Mouse (Mus musculus) monocyte, adult 2 months (primary cell): ENCODE results near the gene BC067074.
"Not testable (repeated sequence)": the region's sequence is repeated elsewhere in the genome, so short reads cannot be mapped to it uniquely, and the experiment has no call there.

ENCODE experiments used
- DNase-seq, 2 experiments: peaks; one replicate each; pipeline ENCODE4 v3.0.0; 2022; ENCODE audit warnings: low spot score in 2 of 2, low read depth in 1 of 2

The BC067074 gene

DNA sequence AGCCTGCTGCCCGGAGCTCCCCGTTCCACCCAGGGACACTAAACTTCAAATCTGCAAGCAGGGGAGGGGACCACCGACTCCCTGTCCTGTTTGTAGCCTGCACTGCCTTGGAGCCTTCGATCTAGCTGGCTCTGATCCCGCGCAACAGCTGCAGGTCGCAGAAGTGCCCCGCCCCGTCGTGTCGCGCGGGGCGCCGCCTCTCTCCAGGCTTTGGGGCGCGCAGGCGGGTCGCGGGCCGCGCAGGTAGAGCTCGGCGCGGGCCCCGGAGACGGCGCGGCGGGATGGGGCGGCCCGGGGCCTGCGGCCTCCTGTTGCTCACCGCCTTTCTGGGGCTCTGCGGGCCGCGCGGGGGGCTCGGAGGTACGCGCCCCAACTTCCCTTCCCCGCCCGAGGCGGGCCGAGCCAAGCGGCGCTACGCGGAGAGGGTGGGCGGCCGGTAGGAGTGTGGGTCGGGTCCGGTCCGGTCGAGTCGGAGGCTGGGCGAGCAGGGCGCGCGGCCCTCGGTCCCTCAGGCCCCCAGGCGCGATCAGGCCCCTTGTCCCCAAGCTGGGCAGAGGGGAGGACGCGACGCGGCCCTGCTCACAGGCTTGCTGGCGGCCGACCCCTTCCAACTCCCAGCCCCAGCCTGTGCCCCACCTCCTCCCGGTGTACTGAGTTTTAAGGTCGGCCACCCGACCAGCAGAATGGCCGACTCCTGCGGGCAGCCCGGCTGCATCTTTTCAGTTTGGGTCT lies at the start of gene BC067074:
TSS of gene BC067074 (plus strand) at position 185 of the 732 bp plus-strand sequence.
- no peak for DNase-seq

DNA sequence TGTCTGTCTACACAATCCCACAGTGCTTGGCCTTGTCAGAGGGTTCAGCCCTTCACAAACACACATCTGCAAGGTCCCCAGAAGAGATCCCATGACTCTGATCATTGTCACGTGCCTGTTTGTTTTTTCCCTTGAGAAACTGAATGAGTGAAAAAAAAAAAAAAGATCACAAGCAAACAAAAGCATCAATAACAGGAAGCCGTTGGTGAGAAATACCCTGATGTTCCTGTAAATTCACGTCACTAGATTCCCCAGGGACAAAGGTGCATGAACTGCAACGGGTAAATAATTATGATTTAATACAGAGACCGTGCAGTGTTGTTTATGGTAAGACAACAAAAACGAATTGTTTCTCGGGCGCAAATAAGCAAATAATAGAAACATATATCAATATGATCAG lies 47.9 kb upstream of the BC067074 start:
- DNase-seq: no peak

DNA sequence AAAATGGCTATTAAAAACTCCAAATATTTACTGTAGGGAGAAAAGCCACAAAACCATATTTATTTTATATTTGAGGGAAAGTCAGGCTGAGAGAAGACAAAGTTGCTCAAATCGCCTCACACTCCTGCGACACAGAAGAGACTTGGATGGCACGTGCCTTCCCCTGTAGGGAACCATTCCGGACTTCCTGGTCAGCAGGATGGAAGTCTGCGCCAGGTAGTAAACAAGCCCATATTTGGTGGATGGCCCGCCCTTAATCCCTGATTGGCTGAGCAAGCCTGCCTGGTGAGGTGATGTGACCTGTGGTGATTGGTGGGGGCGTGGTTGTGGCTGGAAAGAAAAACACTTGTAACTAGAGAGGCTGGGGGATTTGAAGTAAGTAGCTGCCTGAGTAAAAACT lies 40.4 kb upstream of the BC067074 start:
- not testable (repeated sequence) for DNase-seq

DNA sequence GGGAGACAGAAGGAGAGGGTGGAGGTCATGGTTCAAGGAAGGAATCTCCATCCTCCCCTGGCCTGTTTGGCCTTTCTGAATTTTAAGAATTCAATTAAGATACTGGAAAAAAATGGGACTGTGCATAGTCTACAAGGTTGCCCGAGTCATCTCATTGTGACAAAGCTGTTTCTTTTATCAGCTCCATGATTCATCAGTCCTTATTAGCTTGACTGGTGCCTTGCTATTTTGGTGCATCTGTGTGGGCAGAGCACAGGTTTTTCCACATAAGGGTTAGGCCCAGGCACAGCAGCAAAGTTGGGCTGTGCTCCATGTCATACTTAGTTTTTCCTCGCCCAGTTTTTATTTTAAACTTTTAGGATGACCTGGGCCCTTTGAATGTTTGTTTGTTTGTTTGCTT lies 36.2 kb upstream of the BC067074 start:
- no peak for DNase-seq

DNA sequence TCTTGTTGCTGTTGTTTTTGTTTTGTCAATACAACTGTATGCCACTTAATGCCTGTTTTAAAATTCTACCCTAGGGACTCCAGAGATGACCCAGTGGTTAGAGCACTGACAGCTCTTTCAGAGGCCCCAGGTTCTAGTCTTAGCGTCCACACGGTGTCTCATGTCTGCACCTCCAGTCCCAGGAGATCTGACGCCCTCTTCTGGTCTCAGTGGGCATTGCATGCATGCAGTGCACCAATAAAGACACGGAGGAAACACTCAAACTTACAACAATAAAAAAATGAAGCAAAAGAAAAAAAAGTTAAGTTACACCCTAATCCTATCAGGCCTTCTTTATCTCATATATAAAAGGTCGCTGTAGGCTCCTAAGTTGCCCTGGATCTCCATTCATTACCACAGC lies 35.8 kb upstream of the BC067074 start:
- DNase-seq: no peak

DNA sequence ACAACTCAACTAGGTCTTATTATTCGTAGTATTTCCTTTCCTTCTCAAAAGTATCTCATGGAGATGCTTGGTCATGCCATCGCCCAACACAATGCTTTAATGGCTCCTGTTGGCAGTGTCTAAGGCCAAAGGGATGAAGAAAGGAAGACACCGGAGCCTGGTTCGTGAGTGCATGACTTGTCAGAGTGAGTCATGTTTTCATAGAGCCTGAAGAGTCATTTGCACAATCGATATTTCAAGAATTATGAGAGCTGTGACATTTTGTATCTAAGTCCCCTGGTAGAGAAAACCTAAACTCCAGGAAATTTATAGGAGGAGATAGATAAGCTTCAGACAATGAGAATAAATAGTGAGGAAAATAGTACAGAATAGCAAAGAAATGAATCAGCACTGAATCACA lies 33.7 kb upstream of the BC067074 start:
- no peak for DNase-seq

DNA sequence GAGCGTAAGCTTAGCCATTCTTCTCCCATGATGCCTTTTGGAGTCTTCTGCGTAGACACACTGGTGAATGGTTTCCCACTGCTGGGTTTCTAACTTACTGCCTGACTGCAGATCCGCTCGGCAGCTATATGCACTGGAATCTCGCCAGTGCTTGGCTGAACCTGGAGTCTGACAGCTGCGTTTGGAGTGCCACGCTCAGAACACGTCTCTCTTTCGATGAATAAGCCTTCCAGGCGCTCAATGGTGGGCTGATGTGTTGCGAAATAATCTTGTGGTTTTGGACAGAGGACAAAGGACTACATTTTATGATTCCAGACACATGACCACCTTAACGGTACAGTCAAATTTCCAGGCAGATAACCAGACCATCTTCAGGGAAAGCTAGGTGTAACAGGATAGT lies 30.1 kb upstream of the BC067074 start:
- no peak for DNase-seq

DNA sequence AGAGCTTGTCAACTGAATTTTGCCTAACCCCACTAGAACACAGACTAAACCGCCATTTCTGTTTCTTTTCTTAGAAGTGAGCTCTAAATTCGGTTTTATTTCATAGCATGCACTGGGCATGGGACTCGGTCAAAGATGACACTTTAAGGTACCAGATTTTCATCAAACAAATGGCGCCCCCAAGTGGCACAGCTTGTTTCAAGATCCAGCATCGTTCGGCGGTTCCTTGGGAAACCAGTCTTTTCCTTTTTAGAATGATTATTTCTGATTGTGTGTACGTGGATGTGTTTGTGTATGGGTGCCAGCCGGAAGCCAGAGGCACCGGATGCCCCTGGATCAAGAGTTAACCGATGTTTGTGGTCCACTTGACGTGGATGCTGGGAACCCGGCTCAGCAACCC lies 27.7 kb upstream of the BC067074 start:
- DNase-seq: no peak

DNA sequence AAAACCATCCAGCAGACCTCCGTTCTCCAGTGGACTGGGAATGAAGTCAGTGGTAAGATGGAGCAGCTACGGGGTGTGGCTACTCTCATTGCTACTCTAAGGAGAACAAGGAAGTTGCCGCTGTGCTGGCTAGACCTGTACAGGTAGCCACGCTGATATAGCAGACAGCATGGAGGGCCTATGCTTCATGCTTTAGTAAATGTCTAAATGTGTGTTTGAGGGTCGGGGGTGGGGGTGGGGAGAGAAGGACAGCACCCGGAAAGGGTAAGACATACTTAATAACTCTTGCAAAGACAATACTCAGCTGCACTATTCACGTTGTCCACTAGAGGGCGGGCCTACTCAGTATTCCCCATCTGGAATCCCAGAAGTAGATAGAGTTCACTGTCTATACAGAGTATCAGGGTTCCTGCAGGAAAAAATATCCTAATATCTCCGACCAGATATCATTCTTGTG lies 26.4 kb upstream of the BC067074 start:
- no peak for DNase-seq

DNA sequence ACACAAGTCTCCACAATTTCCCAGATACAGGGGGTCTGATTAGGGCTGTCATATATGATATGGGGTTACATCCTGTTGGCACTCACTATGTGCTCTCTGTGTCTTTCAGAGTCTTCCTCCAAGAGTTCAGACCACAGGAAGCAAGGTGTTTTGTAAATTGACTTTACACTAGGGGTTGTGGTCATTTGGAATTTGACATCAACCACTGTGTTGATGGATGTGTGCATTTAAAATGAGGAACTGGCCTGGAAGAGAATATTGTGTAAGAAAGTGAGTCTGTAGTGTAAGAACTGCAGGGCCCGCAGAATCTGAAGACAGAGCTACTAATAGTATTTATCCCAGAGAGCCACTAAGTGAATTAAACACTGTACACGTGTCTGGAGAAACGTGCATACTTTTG lies 25.8 kb upstream of the BC067074 start:
- DNase-seq: peak in 1 of 2 experiments; percentile 4

DNA sequence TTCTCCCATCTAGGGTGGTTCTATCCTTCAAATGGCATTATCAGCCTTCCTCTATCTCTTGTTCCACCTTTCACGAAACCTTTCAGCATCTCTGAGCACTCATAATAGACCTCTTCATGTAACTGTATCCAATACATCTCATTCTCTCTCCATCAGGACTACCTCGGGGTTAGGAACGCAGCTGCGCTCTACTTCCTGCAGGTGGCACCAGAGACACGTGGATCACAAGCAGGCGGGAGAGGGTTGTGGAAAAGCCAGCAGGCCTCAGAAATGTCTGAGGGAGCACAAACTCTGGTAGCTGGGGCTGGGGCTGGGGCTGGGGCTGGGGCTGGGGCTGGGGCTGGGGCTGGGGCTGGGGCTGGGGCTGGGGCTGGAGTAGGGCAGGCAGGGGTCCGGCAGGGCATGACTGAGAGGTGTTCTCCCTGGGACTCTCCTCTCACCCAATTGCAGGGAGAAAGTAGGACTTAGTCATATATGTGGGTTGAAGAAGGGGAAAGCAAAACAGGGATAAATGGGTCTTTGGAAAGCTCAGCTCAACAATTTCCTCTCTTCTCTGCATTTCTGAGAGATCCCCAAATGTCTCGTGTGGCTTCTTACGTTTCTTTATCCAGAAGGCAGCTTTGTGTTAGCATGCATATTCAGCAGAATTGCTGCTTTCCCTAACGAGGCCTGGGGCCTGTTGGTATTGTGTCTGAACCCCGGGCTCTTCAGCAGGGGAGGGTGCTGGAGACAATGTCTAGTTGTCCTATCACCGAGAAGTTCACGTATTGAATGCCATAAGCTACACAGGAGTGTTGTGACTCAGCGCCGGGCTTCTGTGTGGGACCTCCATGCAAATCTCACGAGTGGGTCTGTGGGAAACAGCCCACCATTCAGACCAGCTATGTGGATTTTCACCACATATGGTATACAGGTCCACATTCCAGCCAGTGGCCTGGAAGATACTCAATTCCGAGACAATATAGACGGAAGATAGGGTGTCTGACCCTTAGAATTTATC lies 22.9 kb upstream of the BC067074 start:
- peak; percentile 39 to 42 for DNase-seq

DNA sequence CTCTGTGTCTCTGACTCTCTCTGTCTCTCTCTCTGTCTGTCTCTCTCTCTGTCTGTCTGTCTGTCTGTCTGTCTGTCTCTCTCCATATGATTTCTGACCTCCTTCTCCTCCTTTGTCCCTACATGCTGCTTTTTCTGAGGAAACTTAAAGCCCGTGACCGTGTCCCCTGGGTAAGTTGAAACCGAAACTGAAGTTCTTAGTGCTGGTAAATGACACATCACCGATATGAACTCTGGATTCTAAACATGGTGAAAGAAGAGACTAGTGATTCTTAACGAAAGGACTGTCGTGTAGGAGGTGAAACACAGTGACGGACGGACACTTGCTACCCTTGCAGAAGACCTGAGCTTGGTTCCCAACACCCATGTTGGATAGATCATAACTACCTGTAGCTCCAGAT lies 21.8 kb upstream of the BC067074 start:
- DNase-seq: no peak

DNA sequence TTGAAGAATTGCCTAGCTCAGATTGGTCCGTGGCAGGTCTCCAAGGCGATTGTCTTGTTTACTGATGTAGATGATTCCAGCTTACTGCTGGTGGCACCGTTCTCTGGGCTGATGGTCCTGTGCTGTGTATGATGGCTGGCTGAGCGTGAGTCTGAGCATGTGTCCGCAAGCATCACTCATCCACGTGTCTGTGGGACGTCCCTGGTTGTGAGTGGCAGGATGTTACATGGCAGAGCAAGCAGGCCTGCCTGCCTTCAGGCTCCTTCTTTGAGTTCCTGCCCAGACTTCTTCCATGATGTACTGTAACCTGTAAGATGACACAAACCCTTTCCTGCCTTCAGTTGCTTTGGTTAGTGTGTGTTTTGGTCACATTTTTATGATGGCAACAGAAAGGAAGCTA lies 5.8 kb upstream of the BC067074 start:
- no peak for DNase-seq

DNA sequence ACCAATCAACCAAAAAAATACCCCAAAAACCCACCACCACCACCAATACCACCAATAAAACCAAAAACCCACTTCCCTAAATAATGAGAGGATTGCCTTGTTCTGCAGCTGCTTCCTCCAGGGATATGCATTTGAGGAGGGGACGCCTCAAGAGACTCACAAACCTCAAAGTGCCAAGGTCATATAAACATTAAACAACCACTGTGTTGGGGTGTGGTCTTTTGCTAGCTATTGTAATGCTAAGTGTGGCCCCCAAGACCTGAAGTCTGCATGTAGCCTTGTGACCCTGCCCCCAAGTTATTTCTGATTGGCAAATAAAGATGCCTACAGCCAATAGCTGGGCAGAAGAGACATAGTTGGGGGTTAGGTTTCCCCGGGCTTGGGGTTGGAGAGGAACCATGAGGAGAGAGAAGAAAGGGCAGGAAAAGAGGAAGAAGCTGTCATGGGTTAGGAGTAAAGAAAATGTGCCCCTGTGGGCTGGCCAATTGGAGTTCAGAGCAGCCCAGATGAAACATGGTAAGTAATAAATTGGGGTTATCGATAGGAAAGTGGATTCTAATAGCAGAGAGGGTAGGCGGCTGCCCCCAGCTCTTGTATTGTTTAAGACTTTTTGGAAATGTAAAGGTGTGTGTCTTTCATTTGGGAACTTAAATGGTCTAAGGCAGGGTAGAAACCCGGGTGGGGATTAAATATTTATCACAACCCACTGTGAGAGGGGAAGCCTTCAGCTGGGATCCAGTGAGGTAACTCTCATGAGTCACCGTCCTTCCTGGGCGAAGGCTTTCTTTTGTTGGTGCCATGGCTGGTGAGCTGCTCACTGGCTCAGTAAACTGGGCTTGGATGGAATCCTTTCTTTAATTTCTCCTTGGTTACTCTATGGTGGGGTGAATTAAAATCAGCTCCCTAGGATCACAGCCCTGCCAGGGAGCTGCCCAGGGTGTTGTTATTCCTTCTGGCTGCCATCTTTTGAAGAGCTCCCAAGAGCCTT lies 4.5 kb upstream of the BC067074 start:
- DNase-seq: no peak

DNA sequence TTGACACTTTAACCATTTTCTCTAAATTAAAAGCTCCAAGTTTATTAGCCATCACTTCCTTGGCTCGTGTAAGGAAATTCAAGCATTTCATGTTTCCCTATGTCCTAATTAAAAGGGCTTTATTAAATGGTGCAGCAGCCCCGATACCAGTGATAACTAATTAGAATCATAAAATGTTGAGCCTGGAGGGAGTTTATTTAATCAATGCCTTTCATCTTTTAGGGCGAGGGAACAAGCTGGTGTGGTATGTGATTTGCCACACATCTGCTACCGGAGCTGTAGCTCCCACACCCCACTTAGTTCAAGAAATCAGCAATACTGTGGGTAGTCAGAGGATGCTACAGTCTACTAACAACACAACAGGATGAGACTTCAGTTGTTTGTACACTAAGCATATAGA lies 3.2 kb upstream of the BC067074 start:
- no peak for DNase-seq

DNA sequence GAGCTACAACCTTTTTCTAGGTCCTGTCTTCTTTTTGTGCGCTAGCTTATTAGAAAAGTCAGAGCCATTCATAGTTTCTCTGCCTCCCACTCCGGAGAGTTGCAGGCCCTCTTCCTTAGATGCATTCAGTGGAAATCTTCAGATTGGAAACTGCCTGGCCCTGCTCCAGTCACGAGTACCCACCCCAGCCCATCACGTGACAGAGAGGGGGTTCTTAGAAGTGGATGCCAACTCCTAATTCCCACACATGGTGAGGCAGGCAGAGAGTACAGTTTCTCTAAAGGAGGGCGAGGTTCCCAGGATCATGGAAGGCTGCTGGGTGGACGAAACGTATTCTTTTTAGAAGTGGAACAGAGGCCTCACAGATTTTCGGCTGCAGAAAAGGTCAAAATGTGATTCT lies 958 bp upstream of the BC067074 start:
- DNase-seq: no peak

DNA sequence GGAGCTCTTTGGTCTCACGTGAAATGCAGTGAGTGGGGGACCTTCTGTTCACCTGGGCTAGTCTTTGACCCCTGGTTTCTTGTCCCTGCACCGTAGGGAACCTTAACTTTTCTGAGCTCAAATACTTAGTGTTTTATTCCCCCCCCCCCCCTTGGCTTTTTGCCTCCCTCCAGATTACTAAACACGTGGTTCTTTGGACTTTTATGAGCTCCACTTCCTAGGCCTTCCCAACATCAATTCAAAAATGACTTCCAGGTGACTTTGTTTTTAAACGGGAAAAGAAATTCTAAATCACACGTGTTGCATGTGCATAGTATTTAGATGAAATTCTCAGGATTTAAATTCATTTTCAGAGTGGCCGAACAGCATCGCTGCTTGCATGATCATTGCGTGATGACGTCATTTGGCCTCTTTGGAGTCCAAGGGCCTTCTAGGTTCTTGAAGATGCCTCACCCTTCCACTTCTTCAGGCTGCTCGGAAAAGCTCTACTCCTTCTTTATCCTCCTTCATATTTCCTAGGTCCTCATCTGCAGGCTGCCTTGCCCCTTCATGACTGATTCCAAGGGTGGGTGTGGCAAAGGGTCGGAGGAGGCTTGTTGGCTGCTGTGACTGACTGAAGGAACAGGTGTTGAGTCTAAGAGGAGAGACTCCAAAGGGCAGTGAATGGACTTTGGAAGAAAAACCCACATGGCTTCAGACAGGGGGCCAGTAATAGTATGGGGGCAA lies 911 bp downstream of the BC067074 start:
- no peak for DNase-seq

DNA sequence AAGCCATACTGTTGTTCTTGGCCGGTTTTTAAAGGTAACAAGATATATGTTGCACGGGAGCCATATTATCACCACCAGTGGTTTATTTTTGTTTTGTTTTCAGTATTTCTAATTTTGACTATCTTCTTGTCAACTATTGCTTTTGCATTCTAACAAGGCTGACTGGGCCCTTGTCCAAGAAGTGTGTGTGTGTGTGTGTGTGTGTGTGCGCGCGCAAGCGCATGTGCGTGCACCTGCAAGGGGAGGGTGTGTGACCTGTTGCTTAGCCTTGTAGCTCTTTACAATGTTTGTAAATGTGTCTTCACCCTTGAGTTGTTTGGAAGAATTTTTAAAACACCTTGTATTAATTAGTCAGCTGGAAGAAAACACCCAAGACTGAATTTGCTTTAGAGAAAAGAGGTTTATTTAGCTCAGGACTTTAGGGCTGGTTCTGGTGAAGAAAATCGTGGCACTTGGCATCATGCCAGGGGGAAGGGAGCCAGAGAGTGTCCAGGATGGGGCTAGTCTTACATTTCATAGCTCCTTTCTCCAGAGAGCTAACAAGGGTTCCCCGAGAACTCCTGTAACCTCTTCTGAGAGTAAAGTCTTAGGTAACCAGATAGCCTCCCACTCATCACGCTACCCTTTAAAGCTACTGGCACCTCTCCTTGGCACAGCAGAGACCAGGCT lies 3.0 kb downstream of the BC067074 start:
- DNase-seq: no peak

DNA sequence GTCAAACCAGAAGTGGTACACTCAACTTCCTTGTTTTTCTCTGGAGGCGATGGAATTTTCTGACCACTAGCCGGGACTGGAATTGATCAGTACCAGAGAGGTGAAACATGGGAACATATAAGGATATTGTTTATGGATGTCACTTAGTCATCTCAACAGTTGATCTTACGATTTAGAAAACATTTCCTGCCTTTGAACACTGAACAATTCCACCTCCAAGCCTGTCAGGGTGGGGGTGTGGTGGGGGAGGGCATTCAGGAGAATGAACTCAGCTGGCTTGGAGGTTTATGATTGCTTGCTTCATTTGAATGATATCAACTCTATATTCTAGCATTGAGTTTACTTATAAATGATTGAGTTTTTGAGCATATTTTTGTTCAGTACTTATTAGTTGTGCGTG lies 13.6 kb downstream of the BC067074 start:
- DNase-seq: no peak

DNA sequence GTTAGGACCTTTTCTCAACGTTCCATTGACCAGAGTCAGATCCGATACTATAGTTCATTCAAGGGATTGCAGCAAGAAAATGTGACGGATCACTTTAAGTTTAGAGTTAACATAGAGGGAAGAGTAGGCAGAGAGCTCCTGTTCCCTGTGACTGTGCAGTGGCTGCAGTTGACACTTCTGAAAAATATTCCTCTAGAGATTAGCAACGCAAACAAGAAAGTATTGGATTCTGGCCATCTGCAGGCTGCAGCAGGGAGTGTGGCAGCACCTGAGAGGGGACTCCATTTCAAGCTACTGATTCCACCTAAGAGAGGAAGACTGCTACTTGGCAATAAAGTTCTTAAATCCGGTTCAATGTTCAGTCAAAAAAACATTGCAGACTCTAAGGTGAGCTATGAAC lies 26.6 kb downstream of the BC067074 start:
- DNase-seq: no peak
